Mouse (Mus musculus): Measurements from ENCODE around the gene Iqsec1. TPM values are rescaled to one million over a fixed set of nuclear protein-coding genes. Genes with fewer than 3 reads are reported as not detected.

Gene Iqsec1
- total and polyA plus RNA-seq, 2 experiments from 2014 or later: 34.5 to 149 TPM

- Histone ChIP-seq H3K36me3 (ENCODE audit: insufficient read depth, low read length) (no peaks in the 10 kb centered on the region), H3K9me3 (ENCODE audit: low read length) (no peaks in the 10 kb centered on the region), H3K4me3 (ENCODE audit: low read depth, low read length) (no peak overlapping the region), H3K9ac (replicated peaks; ENCODE audit: low read length, poor library complexity, severe bottlenecking) (no peak overlapping the region), H3K4me2 (ENCODE audit: low read depth, low read length, poor library complexity, severe bottlenecking) (no peak overlapping the region), H3K27me3 (ENCODE audit: insufficient read depth, low read length) (no peaks in the 10 kb centered on the region), H3K27ac (ENCODE audit: low read depth, low read length) (no peak overlapping the region), H3K4me1 (ENCODE audit: insufficient read depth, low read length) (peaks cover 3% of the 10 kb centered on the region; the same call in 1 of the 2 replicates)
- no peak for TF ChIP-seq CTCF (IDR thresholded peaks at IDR 0.05)
- no peak for ATAC-seq (ENCODE audit: low FRiP score)
- no peak for DNase-seq (ENCODE audit: low spot score)
- 88% methylated on average over 4 of the region's 4 CpGs for WGBS
Observed at GRCm38 (mm10) chr6:90740348-90741055, 248.0 kb downstream of the Iqsec1 start.

- Histone ChIP-seq H3K27ac (ENCODE audit: low read depth, low read length) (peak overlapping the region; percentile 85), H3K4me2 (ENCODE audit: low read depth, low read length, poor library complexity, severe bottlenecking) (peak overlapping the region; percentile 96)
Observed at GRCm38 (mm10) chr6:90737376-90737775, 251.1 kb downstream of the Iqsec1 start.

GRCm38 (mm10) chr6:90736691-90737245 is 251.7 kb downstream of the Iqsec1 start:
- Histone ChIP-seq H3K27me3 (ENCODE audit: insufficient read depth, low read length) (no peaks in the 10 kb centered on the region), H3K27ac (ENCODE audit: low read depth, low read length) (peak overlapping the region; percentile 85), H3K9me3 (ENCODE audit: low read length) (no peaks in the 10 kb centered on the region), H3K4me2 (ENCODE audit: low read depth, low read length, poor library complexity, severe bottlenecking) (peak overlapping the region; percentile 96), H3K36me3 (ENCODE audit: insufficient read depth, low read length) (no peaks in the 10 kb centered on the region), H3K9ac (replicated peaks; ENCODE audit: low read length, poor library complexity, severe bottlenecking) (peak overlapping the region; percentile 90), H3K4me1 (ENCODE audit: insufficient read depth, low read length) (peaks cover 14% of the 10 kb centered on the region; the same call in 1 of the 2 replicates), H3K4me3 (ENCODE audit: low read depth, low read length) (peak overlapping the region; percentile 83)
- peak; percentile 66 for DNase-seq (ENCODE audit: low spot score)
- under 1% methylated on average over 50 of the region's 52 CpGs for WGBS
- no peak for TF ChIP-seq CTCF (IDR thresholded peaks at IDR 0.05)
- ATAC-seq (ENCODE audit: low FRiP score): peak; percentile 76

More at GRCm38 (mm10) chr6:90737376-90737775, 251.1 kb downstream of the Iqsec1 start:
- no peaks in the 10 kb centered on the region for H3K36me3 ChIP-seq (ENCODE audit: insufficient read depth, low read length)
- 2% methylated on average over 12 of the region's 12 CpGs for WGBS
- peak overlapping the region; percentile 90 for H3K9ac ChIP-seq (replicated peaks; ENCODE audit: low read length, poor library complexity, severe bottlenecking)
- DNase-seq (ENCODE audit: low spot score): peak; percentile 94
- H3K4me1 ChIP-seq (ENCODE audit: insufficient read depth, low read length): peaks cover 14% of the 10 kb centered on the region; the same call in 1 of the 2 replicates
- peak; percentile 100 for TF ChIP-seq CTCF (IDR thresholded peaks at IDR 0.05)
- peak overlapping the region; percentile 83 for H3K4me3 ChIP-seq (ENCODE audit: low read depth, low read length)
- H3K27me3 ChIP-seq (ENCODE audit: insufficient read depth, low read length): no peaks in the 10 kb centered on the region
- no peaks in the 10 kb centered on the region for H3K9me3 ChIP-seq (ENCODE audit: low read length)
- ATAC-seq (ENCODE audit: low FRiP score): peak; percentile 88

GRCm38 (mm10) chr6:90736074-90736672 is 252.3 kb downstream of the Iqsec1 start:
- peak overlapping the region; percentile 90 for H3K9ac ChIP-seq (replicated peaks; ENCODE audit: low read length, poor library complexity, severe bottlenecking)
- H3K36me3 ChIP-seq (ENCODE audit: insufficient read depth, low read length): no peaks in the 10 kb centered on the region
- ATAC-seq (ENCODE audit: low FRiP score) (peak; percentile 67), DNase-seq (ENCODE audit: low spot score) (no peak)
- 1% methylated on average over 53 of the region's 69 CpGs for WGBS
- H3K4me2 ChIP-seq (ENCODE audit: low read depth, low read length, poor library complexity, severe bottlenecking): peak overlapping the region; percentile 96
- peaks cover 14% of the 10 kb centered on the region; the same call in 1 of the 2 replicates for H3K4me1 ChIP-seq (ENCODE audit: insufficient read depth, low read length)
- no peaks in the 10 kb centered on the region for H3K9me3 ChIP-seq (ENCODE audit: low read length)
- TF ChIP-seq CTCF (IDR thresholded peaks at IDR 0.05): no peak
- peak overlapping the region; percentile 85 for H3K27ac ChIP-seq (ENCODE audit: low read depth, low read length)
- H3K27me3 ChIP-seq (ENCODE audit: insufficient read depth, low read length): no peaks in the 10 kb centered on the region
- peak overlapping the region; percentile 83 for H3K4me3 ChIP-seq (ENCODE audit: low read depth, low read length)

- DNase-seq (ENCODE audit: low spot score) (no peak), ATAC-seq (ENCODE audit: low FRiP score) (no peak)
- Histone ChIP-seq H3K4me1 (ENCODE audit: insufficient read depth, low read length) (peaks cover 14% of the 10 kb centered on the region; the same call in 1 of the 2 replicates), H3K27ac (ENCODE audit: low read depth, low read length) (peak overlapping the region; percentile 85; the same call in 1 of the 2 replicates), H3K4me2 (ENCODE audit: low read depth, low read length, poor library complexity, severe bottlenecking) (peak overlapping the region; percentile 96), H3K9me3 (ENCODE audit: low read length) (no peaks in the 10 kb centered on the region), H3K4me3 (ENCODE audit: low read depth, low read length) (peak overlapping the region; percentile 83), H3K9ac (replicated peaks; ENCODE audit: low read length, poor library complexity, severe bottlenecking) (peak overlapping the region; percentile 90; the same call in 1 of the 2 replicates), H3K27me3 (ENCODE audit: insufficient read depth, low read length) (no peaks in the 10 kb centered on the region), H3K36me3 (ENCODE audit: insufficient read depth, low read length) (no peaks in the 10 kb centered on the region)
- 35% methylated on average over 4 of the region's 4 CpGs for WGBS
- no peak for TF ChIP-seq CTCF (IDR thresholded peaks at IDR 0.05)
Observed at GRCm38 (mm10) chr6:90735396-90736036, 253.0 kb downstream of the Iqsec1 start.
